Mouse (Mus musculus) midbrain, postnatal 0 days (tissue): ENCODE results near the gene Rtel1. TPM values are rescaled to one million over a fixed set of nuclear protein-coding genes. Genes with fewer than 3 reads are reported as not detected.

Experiments
- ATAC-seq: fragments of 200-750 bp; cut with Nextera tagmentation; 2 replicates; pipeline ENCODE4 v1.8.0; 2017; ENCODE audit warnings: moderate number of reproducible peaks, mild to moderate bottlenecking, moderate TSS enrichment, moderate library complexity; ENCODE audit not compliant: low FRiP score
- DNase-seq: peaks from one replicate; pipeline ENCODE4 v3.0.0-alpha.2; 2015; ENCODE audit warnings: low spot score
- H3K27ac ChIP-seq: fragments of 300-500 bp; sonication (generic); 2 replicates; pipeline ENCODE4 v1.5.1; 2014; ENCODE audit warnings: low read depth, mild to moderate bottlenecking, low read length, mixed read lengths
- H3K27me3 ChIP-seq: fragments of 300-500 bp; sonication (generic); 2 replicates; pipeline ENCODE4 v1.6.1; 2014; ENCODE audit warnings: low read length, control low read depth, mixed read lengths; ENCODE audit not compliant: insufficient read depth
- H3K36me3 ChIP-seq: fragments of 300-500 bp; sonication (generic); 2 replicates; pipeline ENCODE4 v1.6.1; 2014; ENCODE audit warnings: low read length, control low read depth, mixed read lengths; ENCODE audit not compliant: insufficient read depth
- H3K4me1 ChIP-seq: fragments of 300-500 bp; sonication (generic); 2 replicates; pipeline ENCODE4 v1.6.1; 2014; ENCODE audit warnings: mild to moderate bottlenecking, control low read depth, antibody characterized with exemption, low read length, mixed read lengths; ENCODE audit not compliant: insufficient read depth
- H3K4me2 ChIP-seq: fragments of 300-500 bp; sonication (generic); 2 replicates; pipeline ENCODE4 v1.6.1; 2014; ENCODE audit warnings: low read depth, mild to moderate bottlenecking, low read length, mixed read lengths; ENCODE audit not compliant: poor library complexity, severe bottlenecking
- H3K4me3 ChIP-seq: fragments of 300-500 bp; sonication (generic); 2 replicates; pipeline ENCODE4 v1.5.1; 2014; ENCODE audit warnings: low read depth, mild to moderate bottlenecking, low read length, moderate library complexity
- H3K9ac ChIP-seq: fragments of 300-500 bp; sonication (generic); replicated peaks from 2 replicates; pipeline ENCODE4 v1.6.1; 2014; ENCODE audit warnings: mild to moderate bottlenecking, low read length, moderate library complexity, mixed read lengths; ENCODE audit not compliant: poor library complexity, severe bottlenecking
- H3K9me3 ChIP-seq: fragments of 300-500 bp; sonication (generic); 2 replicates; pipeline ENCODE4 v1.6.1; 2016; ENCODE audit warnings: low read length, control low read depth
- CTCF ChIP-seq: IDR thresholded peaks from 2 replicates; pipeline ENCODE4 v1.5.1; 2016; ENCODE audit warnings: antibody characterized with exemption, mild to moderate bottlenecking
- WGBS: fragments of 180-500 bp; shearing (Covaris S2); extraction: QIAGEN DNeasy Blood & Tissue Kit; methylation state at CpG from one replicate; pipeline ENCODE4 v1.1.7; 2014; 5-methylcytosine and 5-hydroxymethylcytosine counted together
- polyA plus RNA-seq: library from polyadenylated mRNA; unstranded; fragments of >200 nt; fragmentation: Nextera tagmentation; extraction: Ambion mirVana; gene quantifications from 2 replicates; pipeline ENCODE4 v1.2.1, GENCODE M21; 2015
- total RNA-seq: library from RNA; depleted of rRNA; stranded (reverse); fragments of >200 nt; gene quantifications from 2 replicates; pipeline ENCODE4 v1.2.3, GENCODE M21; 2014; rRNA removed

Gene Rtel1
- total and polyA plus RNA-seq, 2 experiments from 2014 or later = 27.4 to 46.6 TPM

- no peak overlapping the region for H3K27ac ChIP-seq
- H3K9me3 ChIP-seq = no peaks in the 10 kb centered on the region
- DNase-seq (peak; percentile 7), ATAC-seq (no peak)
- no peak overlapping the region for H3K9ac ChIP-seq
- H3K4me1 ChIP-seq = no peaks in the 10 kb centered on the region
- WGBS = 56% methylated on average over 5 of the region's 5 CpGs
- no peak overlapping the region for H3K4me3 ChIP-seq
- no peak for TF ChIP-seq CTCF
- H3K27me3 ChIP-seq = no peaks in the 10 kb centered on the region
- H3K36me3 ChIP-seq = peaks cover 10% of the 10 kb centered on the region; the same call in 1 of the 2 replicates
- H3K4me2 ChIP-seq = no peak overlapping the region
These were observed 77.7 kb downstream of the Rtel1 start for GRCm38 (mm10) chr2:181397207-181397761.

- TF ChIP-seq CTCF = no peak
- Histone ChIP-seq H3K4me1 (no peaks in the 10 kb centered on the region), H3K4me2 (no peak overlapping the region), H3K9ac (no peak overlapping the region), H3K27me3 (no peaks in the 10 kb centered on the region), H3K36me3 (0 out of 2 replicates have a peak, but pooled peaks cover 2% of the 10 kb centered on the region), H3K4me3 (no peak overlapping the region), H3K9me3 (no peaks in the 10 kb centered on the region), H3K27ac (no peak overlapping the region)
- no peak for DNase-seq
- 16% methylated on average over 1 of the region's 1 CpGs for WGBS
- no peak for ATAC-seq
These were observed 82.0 kb downstream of the Rtel1 start for GRCm38 (mm10) chr2:181401497-181401896.

GRCm38 (mm10) chr2:181403722-181404121 is 84.2 kb downstream of the Rtel1 start:
- Histone ChIP-seq H3K4me3 (no peak overlapping the region), H3K9ac (no peak overlapping the region), H3K4me1 (no peaks in the 10 kb centered on the region), H3K36me3 (0 out of 2 replicates have a peak, but pooled peaks cover 2% of the 10 kb centered on the region), H3K27me3 (no peaks in the 10 kb centered on the region), H3K9me3 (no peaks in the 10 kb centered on the region), H3K4me2 (no peak overlapping the region), H3K27ac (no peak overlapping the region)
- TF ChIP-seq CTCF = no peak
- 90% methylated on average over 3 of the region's 3 CpGs for WGBS
- ATAC-seq (no peak), DNase-seq (no peak)

Other genes with a start within 250 kb of the Rtel1 start
- gene Kcnq2, start 184.4 kb upstream of the Rtel1 start, total RNA-seq = 134 and 162 TPM in 2 replicates
- gene Kcnq2, start 184.4 kb upstream of the Rtel1 start, polyA plus RNA-seq = 33.8 and 40.6 TPM in 2 replicates
- gene Eef1a2, start 162.7 kb upstream of the Rtel1 start, total RNA-seq = 321 and 367 TPM in 2 replicates
- 23.1 and 23.3 TPM in 2 replicates for gene Eef1a2, start 162.7 kb upstream of the Rtel1 start, polyA plus RNA-seq
- 268 and 323 TPM in 2 replicates for gene Ppdpf, start 132.5 kb upstream of the Rtel1 start, total RNA-seq
- 365 and 367 TPM in 2 replicates for gene Ppdpf, start 132.5 kb upstream of the Rtel1 start, polyA plus RNA-seq
- gene Ptk6, start 117.0 kb upstream of the Rtel1 start, total RNA-seq = 0.09 TPM in 1 of 2 replicates, not detected in the other
- gene Ptk6, start 117.0 kb upstream of the Rtel1 start, polyA plus RNA-seq = not detected in 2 replicates
- 0.11 TPM in 1 of 2 replicates, not detected in the other for gene Srms, start 106.6 kb upstream of the Rtel1 start, total RNA-seq
- 0.10 and 0.21 TPM in 2 replicates for gene Srms, start 106.6 kb upstream of the Rtel1 start, polyA plus RNA-seq
- 0.55 TPM in 1 of 2 replicates, not detected in the other for gene Fndc11, start 99.7 kb upstream of the Rtel1 start, total RNA-seq
- 0.26 and 0.48 TPM in 2 replicates for gene Fndc11, start 99.7 kb upstream of the Rtel1 start, polyA plus RNA-seq
- 2.9 and 3.7 TPM in 2 replicates for gene Helz2, start 77.7 kb upstream of the Rtel1 start, total RNA-seq
- 0.15 and 0.16 TPM in 2 replicates for gene Helz2, start 77.7 kb upstream of the Rtel1 start, polyA plus RNA-seq
- gene Gmeb2, start 31.7 kb upstream of the Rtel1 start, total RNA-seq = 16.0 and 17.4 TPM in 2 replicates
- gene Gmeb2, start 31.7 kb upstream of the Rtel1 start, polyA plus RNA-seq = 8.6 and 9.2 TPM in 2 replicates
- gene Stmn3, start 5.2 kb upstream of the Rtel1 start, total RNA-seq = 1,320 and 1,471 TPM in 2 replicates
- gene Stmn3, start 5.2 kb upstream of the Rtel1 start, polyA plus RNA-seq = 1,883 and 2,098 TPM in 2 replicates
- 79.2 and 102 TPM in 2 replicates for gene Zgpat, start 45.2 kb downstream of the Rtel1 start, total RNA-seq
- gene Zgpat, start 45.2 kb downstream of the Rtel1 start, polyA plus RNA-seq = 44.3 and 48.8 TPM in 2 replicates
- gene Arfrp1, start 45.7 kb downstream of the Rtel1 start, total RNA-seq = 25.4 and 27.2 TPM in 2 replicates
- gene Arfrp1, start 45.7 kb downstream of the Rtel1 start, polyA plus RNA-seq = 72.1 and 77.1 TPM in 2 replicates
- 36.4 and 44.8 TPM in 2 replicates for gene Lime1, start 60.3 kb downstream of the Rtel1 start, total RNA-seq
- gene Lime1, start 60.3 kb downstream of the Rtel1 start, polyA plus RNA-seq = 30.3 and 32.4 TPM in 2 replicates
- gene Zbtb46, start 139.7 kb downstream of the Rtel1 start, total RNA-seq = 25.8 and 29.8 TPM in 2 replicates
- gene Zbtb46, start 139.7 kb downstream of the Rtel1 start, polyA plus RNA-seq = 16.7 and 18.4 TPM in 2 replicates
- gene Abhd16b, start 173.5 kb downstream of the Rtel1 start, total RNA-seq = not detected in 2 replicates
- not detected in 2 replicates for gene Abhd16b, start 173.5 kb downstream of the Rtel1 start, polyA plus RNA-seq
- gene Tpd52l2, start 177.4 kb downstream of the Rtel1 start, total RNA-seq = 69.5 and 85.6 TPM in 2 replicates
- gene Tpd52l2, start 177.4 kb downstream of the Rtel1 start, polyA plus RNA-seq = 112 and 116 TPM in 2 replicates
- 416 and 487 TPM in 2 replicates for gene Dnajc5, start 200.7 kb downstream of the Rtel1 start, total RNA-seq
- 303 and 316 TPM in 2 replicates for gene Dnajc5, start 200.7 kb downstream of the Rtel1 start, polyA plus RNA-seq